Mouse (Mus musculus) heart, adult 2 months (tissue): ENCODE measurements around the gene Gm1043. TPM values are rescaled to one million over a fixed set of nuclear protein-coding genes. Genes with fewer than 3 reads are reported as not detected.
A peak's percentile ranks its signal among the peaks of the same experiment; 100 is the strongest.

Experiments
- DNase-seq, 2 experiments: peaks; one replicate each; pipeline ENCODE4 v3.0.0; 2021
- H3K27ac ChIP-seq: fragments of 200-600 bp; 2 replicates; pipeline ENCODE4 v1.8.1; 2022
- H3K27me3 ChIP-seq: fragments of 200-500 bp; 2 replicates; pipeline ENCODE4 v1.6.1; 2012; ENCODE audit warnings: mild to moderate bottlenecking, low read length, inconsistent platforms, mixed read lengths; ENCODE audit not compliant: control insufficient read depth, insufficient read depth
- H3K36me3 ChIP-seq: fragments of 200-500 bp; 2 replicates; pipeline ENCODE4 v1.6.1; 2012; ENCODE audit warnings: low read length, inconsistent platforms; ENCODE audit not compliant: control insufficient read depth, insufficient read depth
- H3K4me1 ChIP-seq: fragments of 200-500 bp; 2 replicates; pipeline ENCODE4 v1.6.1; 2011; ENCODE audit warnings: low read length; ENCODE audit not compliant: control insufficient read depth, insufficient read depth
- H3K4me3 ChIP-seq: fragments of 200-600 bp; 2 replicates; pipeline ENCODE4 v1.8.1; 2022
- H3K79me2 ChIP-seq: fragments of 200-500 bp; replicated peaks from 2 replicates; pipeline ENCODE4 v1.6.1; 2012; ENCODE audit warnings: mild to moderate bottlenecking, inconsistent platforms, low read length, moderate library complexity, mixed read lengths; ENCODE audit not compliant: control insufficient read depth, insufficient read depth
- H3K9ac ChIP-seq: fragments of 200-500 bp; 2 replicates; pipeline ENCODE4 v1.6.1; 2012; ENCODE audit warnings: low read depth, mild to moderate bottlenecking, control low read depth, inconsistent platforms, low read length, mixed read lengths
- CTCF ChIP-seq: fragments of 200-600 bp; IDR thresholded peaks from 2 replicates; pipeline ENCODE4 v1.8.1; 2022; ENCODE audit warnings: antibody characterized with exemption, mild to moderate bottlenecking, moderate library complexity
- EP300 ChIP-seq: fragments of 200-500 bp; IDR thresholded peaks from 2 replicates; pipeline ENCODE4 v1.6.1; 2011; ENCODE audit warnings: low read depth, low read length, control low read depth; ENCODE audit not compliant: insufficient read depth
- POLR2A ChIP-seq: fragments of 200-500 bp; IDR thresholded peaks from 2 replicates; pipeline ENCODE4 v1.6.1; 2011; ENCODE audit warnings: mild to moderate bottlenecking, low read depth, low read length, control low read depth; ENCODE audit not compliant: insufficient read depth
- WGBS: fragments of 180-500 bp; shearing (Covaris S2); methylation state at CpG from one replicate; pipeline ENCODE4 v1.1.7; 2018; 5-methylcytosine and 5-hydroxymethylcytosine counted together
- intact Hi-C: fragments of 180-260 bp; cut with DNase I; formaldehyde crosslinking; loops from one replicate; pipeline ENCODE4 v1.15.1; 2025
- polyA plus RNA-seq: library from polyadenylated mRNA; depleted of rRNA; stranded (reverse); fragments of >200 nt; gene quantifications from 2 replicates; pipeline ENCODE4 v1.2.3, GENCODE M21; 2012
- total RNA-seq, 2 experiments: library from RNA; stranded (reverse); gene quantifications; 2 replicates each; pipeline ENCODE4 v1.2.3; 2021

The Gm1043 gene
- total and polyA plus RNA-seq, 3 experiments: not detected

DNA sequence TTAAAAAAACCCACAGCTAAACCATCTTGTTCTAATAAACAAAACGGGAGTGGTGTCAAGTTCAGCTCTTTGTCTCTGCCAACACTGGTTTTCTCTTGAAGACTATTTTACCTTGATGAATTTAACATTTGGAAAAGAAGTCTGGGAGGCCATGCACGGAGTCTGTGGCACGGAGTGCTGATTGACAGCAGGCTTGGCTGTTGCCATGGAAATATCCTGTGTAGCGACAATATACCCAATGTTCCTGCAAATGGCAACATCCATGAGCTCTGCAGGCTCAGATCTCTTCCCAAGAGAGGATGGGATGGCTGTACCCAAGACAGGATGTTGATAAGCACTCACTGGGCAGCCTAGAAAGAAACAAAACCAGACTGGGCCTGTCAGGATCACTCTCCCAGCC, 42.2 kb upstream of the Gm1043 start:
- TF ChIP-seq CTCF (no peak), EP300 (no peak), POLR2A (no peak)
- H3K4me3 ChIP-seq: no peak overlapping the region
- H3K79me2 ChIP-seq: no peaks in the 10 kb centered on the region
- H3K9ac ChIP-seq: no peak overlapping the region
- no peak overlapping the region for H3K27ac ChIP-seq
- H3K27me3 ChIP-seq: no peaks in the 10 kb centered on the region
- H3K4me1 ChIP-seq: no peaks in the 10 kb centered on the region
- DNase-seq: no peak
- WGBS: 35% methylated on average over 4 of the region's 4 CpGs
- intact Hi-C loops: no loop called here
- H3K36me3 ChIP-seq: no peaks in the 10 kb centered on the region

DNA sequence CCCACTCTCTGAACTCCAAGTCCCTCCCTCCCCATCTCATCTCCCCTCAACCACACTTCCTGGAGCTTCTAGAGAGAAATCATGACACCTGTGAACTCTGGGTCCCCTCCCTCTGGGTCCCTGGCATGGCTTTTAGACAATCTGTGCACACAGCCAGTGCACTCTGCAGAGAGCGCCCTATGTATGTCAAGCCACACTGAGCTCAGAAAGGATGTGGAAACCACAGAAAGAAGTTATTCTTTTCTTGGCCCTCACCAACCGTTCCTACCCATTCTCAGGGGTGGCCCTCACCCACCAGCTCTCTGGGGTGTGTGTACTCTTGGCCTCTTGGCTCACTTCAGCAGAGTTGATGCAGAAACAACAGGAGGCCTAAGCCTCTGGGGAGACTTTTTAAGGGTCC, 40.4 kb upstream of the Gm1043 start:
- DNase-seq: peak in 1 of 2 experiments; percentile 40
- WGBS: 73% methylated on average over 2 of the region's 2 CpGs
- Histone ChIP-seq H3K27me3 (no peaks in the 10 kb centered on the region), H3K79me2 (no peaks in the 10 kb centered on the region), H3K27ac (no peak overlapping the region), H3K4me3 (no peak overlapping the region), H3K4me1 (no peaks in the 10 kb centered on the region), H3K9ac (no peak overlapping the region), H3K36me3 (no peaks in the 10 kb centered on the region)
- TF ChIP-seq POLR2A (no peak), EP300 (no peak), CTCF (no peak)
- intact Hi-C loops: no loop called here

DNA sequence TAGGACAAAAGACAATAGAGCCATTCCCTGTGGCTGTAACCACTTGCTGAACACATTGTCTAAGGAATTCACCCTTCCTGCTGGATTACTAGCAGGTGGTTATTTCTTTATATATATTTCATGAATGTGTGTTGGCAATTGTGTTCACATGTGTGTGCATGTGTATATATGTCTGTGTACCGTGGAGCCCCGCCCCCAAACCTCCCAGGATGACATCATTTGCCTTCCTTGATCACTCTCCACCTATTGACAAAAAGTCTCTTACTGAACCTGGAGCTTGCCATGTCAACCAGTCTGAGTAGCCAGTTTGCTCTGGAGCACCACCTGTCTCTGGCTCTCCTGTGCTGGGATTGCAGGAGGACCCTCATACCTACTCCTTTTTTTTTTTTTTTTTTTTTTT, 39.6 kb upstream of the Gm1043 start:
- WGBS: 69% methylated on average over 2 of the region's 2 CpGs

GRCm38 (mm10) chr5:37046791-37047190, 38.4 kb upstream of the Gm1043 start:
- Histone ChIP-seq H3K27ac (no peak overlapping the region), H3K9ac (no peak overlapping the region), H3K36me3 (no peaks in the 10 kb centered on the region), H3K27me3 (no peaks in the 10 kb centered on the region), H3K79me2 (no peaks in the 10 kb centered on the region), H3K4me1 (no peaks in the 10 kb centered on the region), H3K4me3 (no peak overlapping the region)
- no peak for TF ChIP-seq POLR2A
- no peak for TF ChIP-seq EP300
- 27% methylated on average over 5 of the region's 5 CpGs for WGBS
- intact Hi-C loops: no loop called here
- DNase-seq: no peak

More for the DNA sequence above, 39.6 kb upstream of the Gm1043 start:
- no peaks in the 10 kb centered on the region for H3K79me2 ChIP-seq
- no peaks in the 10 kb centered on the region for H3K27me3 ChIP-seq
- no peak overlapping the region for H3K9ac ChIP-seq
- H3K4me1 ChIP-seq: no peaks in the 10 kb centered on the region
- H3K36me3 ChIP-seq: no peaks in the 10 kb centered on the region
- no peak overlapping the region for H3K4me3 ChIP-seq
- no peak for DNase-seq
- no peak for TF ChIP-seq POLR2A
- no peak for TF ChIP-seq EP300
- TF ChIP-seq CTCF: no peak
- no peak overlapping the region for H3K27ac ChIP-seq
- intact Hi-C loops: no loop called here

- Histone ChIP-seq H3K27me3 (no peaks in the 10 kb centered on the region), H3K9ac (no peak overlapping the region), H3K4me3 (no peak overlapping the region), H3K27ac (no peak overlapping the region), H3K36me3 (no peaks in the 10 kb centered on the region), H3K4me1 (no peaks in the 10 kb centered on the region), H3K79me2 (no peaks in the 10 kb centered on the region)
- TF ChIP-seq EP300 (no peak), CTCF (no peak), POLR2A (no peak)
- intact Hi-C loops: no loop called here
- peak in 1 of 2 experiments; percentile 19 for DNase-seq
- 52% methylated on average over 17 of the region's 17 CpGs for WGBS
Observed at GRCm38 (mm10) chr5:37047206-37047915, 37.8 kb upstream of the Gm1043 start.

DNA sequence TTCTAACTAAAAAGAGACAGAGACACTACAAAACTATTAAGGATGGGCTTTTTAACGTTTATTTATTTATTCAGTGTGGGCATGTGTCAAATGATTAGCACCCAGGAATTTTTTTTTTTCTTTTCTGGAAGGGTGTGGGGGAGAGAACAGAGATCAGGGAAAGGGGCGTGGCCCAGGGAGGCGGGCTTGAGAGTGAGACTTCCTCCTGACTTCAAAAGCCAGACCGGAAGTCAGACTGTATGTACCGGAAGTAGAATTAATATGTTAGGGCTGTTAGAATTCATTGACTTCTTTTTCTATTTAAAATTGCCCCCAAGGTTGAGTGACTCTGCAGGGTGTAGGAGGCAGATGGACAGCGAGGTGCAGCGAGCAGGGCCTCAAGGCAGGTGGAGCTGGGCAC, 37.2 kb upstream of the Gm1043 start:
- no peak for DNase-seq
- 58% methylated on average over 7 of the region's 7 CpGs for WGBS
- Histone ChIP-seq H3K36me3 (no peaks in the 10 kb centered on the region), H3K79me2 (no peaks in the 10 kb centered on the region), H3K4me1 (no peaks in the 10 kb centered on the region), H3K4me3 (no peak overlapping the region), H3K27ac (no peak overlapping the region), H3K9ac (no peak overlapping the region), H3K27me3 (no peaks in the 10 kb centered on the region)
- intact Hi-C loops: no loop called here
- TF ChIP-seq POLR2A (no peak), EP300 (no peak), CTCF (no peak)
